Comparison of ENCODE assay signal across 17 mouse cellular contexts in the genomic region with DNA sequence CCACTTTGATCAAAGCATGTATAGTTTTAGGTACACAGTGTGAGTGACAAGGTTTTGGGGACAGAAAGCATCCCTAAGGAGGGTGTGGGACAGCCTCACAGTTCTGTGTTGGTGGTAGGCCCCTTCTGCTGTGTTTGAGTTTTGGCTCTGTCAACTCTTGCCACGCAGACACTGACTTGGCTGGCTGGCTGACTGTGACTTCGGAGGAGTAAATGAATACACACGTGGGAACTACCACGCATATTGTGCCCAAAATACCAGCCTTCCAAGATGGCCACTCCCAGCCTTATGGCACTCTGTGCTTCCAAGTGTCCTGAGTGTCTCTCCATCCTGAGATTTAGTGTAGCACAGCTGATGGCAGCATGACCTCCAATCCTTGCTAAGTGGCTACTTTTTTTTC.
"Had no signal": no experiment of that assay in that cellular context is flagged by ENCODE, and none has a peak within 500 bp of the region (broad histone marks: within the 10 kb centered on the region; RNA-seq: fewer than 3 reads in every experiment).

No protein-coding gene starts in this region.

- H3K27me3 ChIP-seq: limb, embryonic 13.5 days; liver, embryonic 12.5 days; liver, embryonic 15.5 days had no signal

- H3K4me1 ChIP-seq: liver, embryonic 12.5 days; liver, embryonic 15.5 days had no signal

- ATAC-seq: liver, embryonic 12.5 days had no signal

- H3K4me3 ChIP-seq: limb, embryonic 13.5 days; liver, embryonic 12.5 days; liver, embryonic 15.5 days had no signal

- H3K4me2 ChIP-seq: limb, embryonic 13.5 days; liver, embryonic 12.5 days; liver, embryonic 15.5 days; midbrain, embryonic 11.5 days had no signal

- H3K9me3 ChIP-seq: limb, embryonic 13.5 days; liver, embryonic 12.5 days; liver, embryonic 15.5 days had no signal

- H3K9ac ChIP-seq: limb, embryonic 13.5 days; liver, embryonic 12.5 days; liver, embryonic 15.5 days had no signal

- DNase-seq: kidney, adult 11 months; kidney, adult 9 months; kidney, postnatal 14 days; kidney, postnatal 4 days; left cerebral cortex, postnatal 4 days; liver; lung, adult 2 months; lung, postnatal 14 days; lung, postnatal 4 days; midbrain, embryonic 14.5 days; thymus, adult 2 months; thymus, postnatal 14 days; thymus, postnatal 4 days had no signal

- H3K27ac ChIP-seq: limb, embryonic 13.5 days; liver, embryonic 12.5 days; liver, embryonic 15.5 days had no signal

- H3K36me3 ChIP-seq: limb, embryonic 13.5 days; liver, embryonic 12.5 days; liver, embryonic 15.5 days had no signal
